Mouse (Mus musculus) heart, adult 8-10 months (tissue): ENCODE data around the gene Slc36a2. TPM values are rescaled to one million over a fixed set of nuclear protein-coding genes. Genes with fewer than 3 reads are reported as not detected.
"Not testable (repeated sequence)": the region's sequence is repeated elsewhere in the genome, so short reads cannot be mapped to it uniquely, and the experiment has no call there.

Experiments
- DNase-seq: peaks from one replicate; pipeline ENCODE4 v3.0.0; 2022; ENCODE audit warnings: low spot score
- total RNA-seq, 4 experiments: library from RNA; stranded (reverse); gene quantifications; 2 replicates each; pipeline ENCODE4 v1.2.4; 2022

Slc36a2 gene
- total RNA-seq, 4 experiments from 2014 or later: 10.0 to 14.0 (median 12.0) TPM

- DNase-seq: no peak
Measured at GRCm38 (mm10) chr11:55133204-55133603, 51.7 kb downstream of the Slc36a2 start.

DNA sequence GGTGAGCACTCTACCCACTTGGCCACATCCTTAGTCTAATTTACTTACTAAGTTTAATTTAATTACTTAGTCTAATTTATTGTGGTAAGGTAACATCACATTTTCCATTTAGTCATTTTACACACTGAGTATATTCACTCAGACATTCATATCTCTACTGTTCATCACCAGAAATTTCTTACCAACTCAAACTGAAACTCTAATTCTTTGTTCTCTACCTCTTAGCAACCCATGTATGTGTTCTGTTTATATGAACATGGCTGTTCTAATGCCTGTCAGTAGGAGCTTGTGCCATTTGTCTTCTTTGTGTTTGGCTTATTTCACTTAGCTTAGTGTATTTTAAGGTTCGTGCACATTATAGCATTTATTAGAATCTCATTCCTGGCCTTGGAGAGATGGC lies 52.9 kb downstream of the Slc36a2 start:
- DNase-seq: no peak

- DNase-seq: no peak
Measured at GRCm38 (mm10) chr11:55131077-55131742, 53.7 kb downstream of the Slc36a2 start.

DNA sequence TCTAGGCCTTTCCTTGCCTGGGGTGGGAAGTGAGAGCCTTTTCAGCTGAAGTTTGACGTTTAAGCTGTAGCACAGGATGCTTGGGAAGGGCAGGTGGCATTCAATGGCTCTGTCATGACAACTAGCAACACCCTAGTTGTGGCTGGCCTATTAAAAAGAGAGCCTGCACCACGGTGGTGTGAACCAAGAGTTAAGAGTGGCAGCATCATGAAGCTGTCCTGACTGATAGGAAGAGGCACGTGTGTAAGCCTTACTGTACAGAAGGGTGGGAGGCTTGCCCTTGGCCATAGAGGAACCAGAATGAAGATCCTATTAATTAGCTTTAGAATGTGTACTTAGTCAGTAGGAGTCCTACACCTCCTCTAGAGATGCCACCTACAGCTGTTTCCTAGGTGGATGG lies 56.5 kb downstream of the Slc36a2 start:
- no peak for DNase-seq

- DNase-seq: no peak
Measured at GRCm38 (mm10) chr11:55127937-55128336, 56.9 kb downstream of the Slc36a2 start.

DNA sequence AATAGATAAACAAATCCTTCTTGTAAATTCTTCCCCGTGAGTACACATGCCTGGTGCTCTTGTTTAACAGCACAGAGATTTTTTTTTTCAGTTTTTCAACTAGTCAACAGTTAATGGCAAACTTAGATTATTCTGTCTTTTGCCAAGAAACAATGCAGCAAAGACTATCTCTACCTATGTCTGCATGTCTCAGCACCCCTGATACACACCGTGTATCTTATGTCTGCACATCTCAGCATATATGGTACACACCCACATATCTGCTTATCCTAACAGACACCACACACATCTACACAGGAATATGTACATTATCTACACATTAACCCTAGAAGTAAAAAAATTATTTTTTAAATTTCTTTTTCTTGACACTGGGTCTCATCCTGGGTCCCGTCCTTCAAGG lies 58.2 kb downstream of the Slc36a2 start:
- no peak for DNase-seq

DNA sequence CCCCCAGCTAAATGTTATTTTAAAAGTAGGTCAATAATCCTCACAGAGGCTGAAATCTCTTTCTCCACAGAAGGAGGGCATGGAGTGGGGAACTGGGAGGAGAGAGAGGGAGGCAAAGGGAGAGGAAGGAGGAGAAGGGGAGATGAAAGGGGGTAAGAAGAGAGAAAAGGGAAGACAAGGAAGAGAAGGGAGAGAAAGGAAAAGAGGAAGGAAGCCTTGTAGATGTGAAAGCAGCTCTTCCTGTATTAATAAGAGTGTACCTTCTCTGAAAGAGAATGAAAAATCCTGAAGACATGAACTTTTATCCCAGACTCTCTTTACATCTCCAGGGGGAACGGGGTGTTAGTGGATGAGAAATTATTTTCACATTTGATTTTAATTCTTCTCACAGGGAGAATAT lies 63.4 kb downstream of the Slc36a2 start:
- DNase-seq: no peak

- DNase-seq: no peak
Measured at GRCm38 (mm10) chr11:55120821-55121271, 64.0 kb downstream of the Slc36a2 start.

- no peak for DNase-seq
Measured at GRCm38 (mm10) chr11:55120279-55120678, 64.6 kb downstream of the Slc36a2 start.

DNA sequence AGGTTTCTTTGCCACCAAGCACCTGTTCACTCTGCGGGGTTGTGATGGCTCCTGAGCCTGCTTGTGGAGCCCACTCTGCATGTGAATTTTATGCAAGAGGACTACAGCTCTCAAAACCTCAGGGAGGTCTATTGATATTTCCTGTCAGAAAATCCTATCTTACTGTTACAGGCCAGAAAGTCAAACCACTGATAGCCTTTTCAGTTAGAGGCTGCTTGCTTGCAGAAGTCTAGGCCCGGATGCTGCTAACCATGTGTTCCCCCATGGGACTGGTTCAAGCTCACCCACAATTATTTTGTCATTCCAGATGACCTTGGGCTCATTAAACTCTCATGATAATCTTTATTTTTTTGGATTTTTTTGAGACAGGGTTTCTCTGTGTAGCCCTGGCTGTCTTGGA lies 67.8 kb downstream of the Slc36a2 start:
- no peak for DNase-seq

- no peak for DNase-seq
Measured at GRCm38 (mm10) chr11:55116004-55116403, 68.9 kb downstream of the Slc36a2 start.

- no peak for DNase-seq
Measured at GRCm38 (mm10) chr11:55114291-55114690, 70.6 kb downstream of the Slc36a2 start.

- DNase-seq: not testable (repeated sequence)
Measured at GRCm38 (mm10) chr11:55113861-55114250, 71.0 kb downstream of the Slc36a2 start.

- DNase-seq: peak; percentile 29
Measured at GRCm38 (mm10) chr11:55113209-55113860, 71.5 kb downstream of the Slc36a2 start.

- DNase-seq: no peak
Measured at GRCm38 (mm10) chr11:55110566-55111169, 74.2 kb downstream of the Slc36a2 start.

DNA sequence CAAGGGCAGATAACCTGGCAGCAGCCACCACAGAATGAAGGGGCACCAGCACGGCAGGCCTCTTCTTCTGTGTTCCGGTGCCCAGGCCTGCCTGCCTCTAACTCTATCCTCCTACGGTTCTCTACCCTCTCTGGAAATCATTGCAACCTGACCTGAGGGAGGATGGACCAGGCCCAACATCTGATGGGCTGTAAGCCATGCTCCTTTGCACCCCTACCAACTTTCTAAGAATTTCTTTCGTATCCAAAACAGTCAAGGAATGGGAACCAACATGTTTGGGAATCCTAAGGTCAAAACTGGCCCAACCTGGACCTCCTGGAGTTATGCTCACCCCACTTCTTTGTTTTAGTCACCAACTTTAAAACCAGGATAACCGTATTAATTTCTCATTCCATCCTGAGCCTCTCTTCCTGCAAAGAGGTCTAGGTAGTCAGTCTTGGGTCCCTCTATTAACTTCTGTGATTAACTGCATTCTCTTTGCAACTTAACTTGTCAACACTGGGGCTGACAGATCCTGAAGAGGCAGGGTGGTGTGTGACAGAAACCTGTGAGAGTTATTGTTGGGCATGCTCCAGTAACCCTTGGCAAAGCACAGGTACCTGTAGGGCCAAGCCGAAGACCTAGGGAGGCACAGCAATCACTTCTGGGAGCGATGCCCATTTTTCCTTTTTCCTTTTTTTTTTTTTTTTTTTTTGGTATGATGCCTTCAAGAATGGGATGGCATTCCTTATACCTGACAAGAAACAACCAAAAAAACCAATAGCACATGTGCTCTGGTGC lies 75.2 kb downstream of the Slc36a2 start:
- no peak for DNase-seq

Other genes with a start within 250 kb of the Slc36a2 start
- 10 to 100 TPM; 30.7 to 41.6 (median 35.2) TPM for gene Tnip1, start 222.2 kb downstream of the Slc36a2 start, total RNA-seq
- gene Anxa6, start 151.6 kb downstream of the Slc36a2 start, total RNA-seq: 100 to 1,000 TPM; 202 to 217 (median 212) TPM
- 1 to 10 TPM; 5.9 to 9.4 (median 6.5) TPM for gene Ccdc69, start 106.9 kb downstream of the Slc36a2 start, total RNA-seq
- 10 to 100 TPM in 2 of 4 experiments, 1 to 10 TPM in 2; 9.4 to 10.7 (median 10.1) TPM for gene Gm2a, start 87.0 kb downstream of the Slc36a2 start, total RNA-seq
- not detected for gene Slc36a3, start 33.4 kb downstream of the Slc36a2 start, total RNA-seq
- 10 to 100 TPM in 3 of 4 experiments, 1 to 10 TPM in 1; 8.8 to 12.1 (median 10.4) TPM for gene Slc36a1, start 19.3 kb upstream of the Slc36a2 start, total RNA-seq
- gene Fat2, start 151.5 kb upstream of the Slc36a2 start, total RNA-seq: under 1 TPM; 0.08 to 0.20 (median 0.11) TPM
- gene Sparc, start 238.1 kb upstream of the Slc36a2 start, total RNA-seq: 100 to 1,000 TPM; 202 to 357 (median 299) TPM